Mouse (Mus musculus): ENCODE data around the gene Dzip1.

DNA sequence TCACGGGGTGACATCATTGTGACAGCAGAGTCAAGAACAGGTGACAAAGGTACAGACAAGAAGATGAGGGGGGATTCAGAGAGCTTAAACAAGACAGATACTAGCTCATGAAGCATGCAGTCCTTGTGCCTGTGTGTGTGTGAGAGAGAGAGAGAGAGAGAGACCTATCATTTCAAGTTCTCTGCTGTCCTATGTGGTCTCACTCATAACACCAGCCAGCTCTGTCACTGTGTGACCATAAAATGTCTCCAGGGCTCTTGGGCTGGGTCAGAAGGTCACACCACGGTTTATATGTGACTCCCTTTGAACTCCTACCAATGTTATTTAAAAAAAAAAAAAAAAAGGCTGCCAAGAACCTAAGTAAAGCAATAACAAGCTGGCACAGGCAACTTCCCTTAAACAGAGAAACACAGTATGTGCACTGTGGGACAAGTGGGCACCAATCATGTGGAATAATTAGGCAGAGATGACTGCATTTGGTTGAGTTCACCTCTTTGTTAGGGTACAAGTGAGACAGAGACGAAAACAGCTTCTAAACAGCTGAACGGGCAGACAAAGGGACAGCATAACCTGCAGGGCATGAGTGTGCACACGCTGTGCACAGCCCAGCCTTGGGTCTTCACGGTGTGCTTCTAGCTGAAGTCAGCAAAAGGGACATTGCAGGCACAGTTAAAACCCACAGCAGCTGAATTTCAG lies 21.2 kb downstream of the Dzip1 start:
- TF ChIP-seq POLR2A (IDR thresholded peaks at IDR 0.05; ENCODE audit: borderline replicate concordance, low read depth, low read length) (no peak), CTCF (IDR thresholded peaks at IDR 0.05; ENCODE audit: low read depth, low read length) (no peak)

Data from bone marrow macrophage, adult 2 months (primary cell).